Mouse (Mus musculus): ENCODE results near the gene Prmt9.

Gene Prmt9

GRCm38 (mm10) chr8:77549121-77549706, at the start of gene Prmt9:
Prmt9 (plus strand) TSS chr8:77549397.
- in situ Hi-C loops (cut with MboI, MseI), result loop anchor here in 1 of 2 experiments (10.0 kb wide), 1 partner anchor 134 kb away; no protein-coding TSS in a partner anchor

- in situ Hi-C loops (cut with MboI, MseI), result no loop called here
Measured at GRCm38 (mm10) chr8:77500264-77500663, 48.9 kb upstream of the Prmt9 start.

- in situ Hi-C loops (cut with MboI, MseI), result no loop called here
Measured at GRCm38 (mm10) chr8:77501131-77501530, 48.1 kb upstream of the Prmt9 start.

- in situ Hi-C loops (cut with MboI, MseI), result no loop called here
Measured at GRCm38 (mm10) chr8:77502547-77502946, 46.6 kb upstream of the Prmt9 start.

GRCm38 (mm10) chr8:77506539-77506938, 42.7 kb upstream of the Prmt9 start:
- in situ Hi-C loops (cut with MboI, MseI), result no loop called here

GRCm38 (mm10) chr8:77507510-77508035, 41.6 kb upstream of the Prmt9 start:
- in situ Hi-C loops (cut with MboI, MseI), result no loop called here

GRCm38 (mm10) chr8:77509044-77509443, 40.2 kb upstream of the Prmt9 start:
- in situ Hi-C loops (cut with MboI, MseI), result no loop called here

- in situ Hi-C loops (cut with MboI, MseI), result no loop called here
Measured at GRCm38 (mm10) chr8:77510426-77510825, 38.8 kb upstream of the Prmt9 start.

- in situ Hi-C loops (cut with MboI, MseI), result no loop called here
Measured at GRCm38 (mm10) chr8:77511750-77512493, 37.3 kb upstream of the Prmt9 start.

GRCm38 (mm10) chr8:77515201-77515600, 34.0 kb upstream of the Prmt9 start:
- in situ Hi-C loops (cut with MboI, MseI), result loop anchor here in 1 of 2 experiments (5.0 kb wide), 1 partner anchor 63 kb away; no protein-coding TSS in a partner anchor

GRCm38 (mm10) chr8:77515786-77516185, 33.4 kb upstream of the Prmt9 start:
- in situ Hi-C loops (cut with MboI, MseI), result loop anchor here in 1 of 2 experiments (5.0 kb wide), 1 partner anchor 63 kb away; no protein-coding TSS in a partner anchor

GRCm38 (mm10) chr8:77516845-77517244, 32.4 kb upstream of the Prmt9 start:
- in situ Hi-C loops (cut with MboI, MseI), result loop anchor here in 1 of 2 experiments (5.0 kb wide), 1 partner anchor 65 kb away; no protein-coding TSS in a partner anchor

GRCm38 (mm10) chr8:77517301-77518200, 31.6 kb upstream of the Prmt9 start, which contains the start of gene Arhgap10:
Arhgap10 (minus strand) TSS chr8:77517953.
- in situ Hi-C loops (cut with MboI, MseI), result loop anchor here in 1 of 2 experiments (5.0 kb wide), 1 partner anchor 65 kb away; no protein-coding TSS in a partner anchor

- in situ Hi-C loops (cut with MboI, MseI), result loop anchor here in 1 of 2 experiments (5.0 kb wide), 1 partner anchor 66 kb away; no protein-coding TSS in a partner anchor
Measured at GRCm38 (mm10) chr8:77518201-77519115, 30.7 kb upstream of the Prmt9 start.

- in situ Hi-C loops (cut with MboI, MseI), result loop anchor here in 1 of 2 experiments (5.0 kb wide), 1 partner anchor 98 kb away; no protein-coding TSS in a partner anchor
Measured at GRCm38 (mm10) chr8:77520601-77521000, 28.6 kb upstream of the Prmt9 start.

GRCm38 (mm10) chr8:77521028-77521785, 28.0 kb upstream of the Prmt9 start:
- in situ Hi-C loops (cut with MboI, MseI), result loop anchor here in 1 of 2 experiments (5.0 kb wide), 1 partner anchor 99 kb away; no protein-coding TSS in a partner anchor

- in situ Hi-C loops (cut with MboI, MseI), result loop anchor here in 1 of 2 experiments (5.0 kb wide), 1 partner anchor 101 kb away; no protein-coding TSS in a partner anchor
Measured at GRCm38 (mm10) chr8:77522984-77523383, 26.2 kb upstream of the Prmt9 start.

GRCm38 (mm10) chr8:77524018-77524615, 25.1 kb upstream of the Prmt9 start:
- in situ Hi-C loops (cut with MboI, MseI), result loop anchor here in 1 of 2 experiments (5.0 kb wide), 1 partner anchor 102 kb away; no protein-coding TSS in a partner anchor

Measured in T-helper 17 cell (primary cell).